Mouse (Mus musculus): ENCODE results near the gene Zfp292.

- no peak for TF ChIP-seq CTCF (IDR thresholded peaks at IDR 0.05; ENCODE audit: control insufficient read depth, insufficient read depth, low read length)
- TF ChIP-seq POLR2A (IDR thresholded peaks at IDR 0.05; ENCODE audit: borderline replicate concordance, control insufficient read depth, low read depth, low read length) = no peak
These were observed 35.0 kb downstream of the Zfp292 start for GRCm38 (mm10) chr4:34847679-34848309.
